Mouse (Mus musculus): ENCODE results near the gene Nlrc5. TPM values are rescaled to one million over a fixed set of nuclear protein-coding genes. Genes with fewer than 3 reads are reported as not detected.

The Nlrc5 gene
- total and polyA plus RNA-seq, 3 experiments, result 0.03 TPM; not detected in 2

GRCm38 (mm10) chr8:94492021-94492681 lies 58.0 kb downstream of the Nlrc5 start (continued):
- TF ChIP-seq ZC3H11A (IDR thresholded peaks at IDR 0.05; ENCODE audit: low read depth, low read length) (peak; percentile 74), MEF2A (IDR thresholded peaks at IDR 0.05; ENCODE audit: extremely low read depth, insufficient replicate concordance, low read depth, low read length, poor library complexity, severe bottlenecking) (no peak), GATA1 (IDR thresholded peaks at IDR 0.05; ENCODE audit: low read depth, low read length) (no peak), MXI1 (IDR thresholded peaks at IDR 0.05; ENCODE audit: low read depth, low read length) (no peak), CTCF (IDR thresholded peaks at IDR 0.05 in 2 of 3, conservative IDR thresholded peaks at IDR 0.05 in 1 of 3; ENCODE audit: control insufficient read depth in 1 of 3, insufficient read depth in 1 of 3, low read depth in 2 of 3, low read length in 3 of 3, poor library complexity in 1 of 3, severe bottlenecking in 1 of 3) (peak; percentile 58 to 83 (median 74)), EP300 (IDR thresholded peaks at IDR 0.05; ENCODE audit: low read depth in 1 of 2, low read length in 2 of 2) (no peak), CHD2 (IDR thresholded peaks at IDR 0.05; ENCODE audit: low read length) (no peak), SMC3 (IDR thresholded peaks at IDR 0.05; ENCODE audit: low read depth, low read length) (peak; percentile 89), SIN3A (IDR thresholded peaks at IDR 0.05; ENCODE audit: low read length) (0 out of 2 replicates have a peak, but pooled peaks have one; percentile 42), RAD21 (IDR thresholded peaks at IDR 0.05; ENCODE audit: low read depth, low read length) (peak; percentile 83)

- Histone ChIP-seq H3K4me3 (ENCODE audit: control insufficient read depth in 1 of 2, insufficient read depth in 1 of 2, low read depth in 2 of 2, low read length in 2 of 2) (no peak overlapping the region), H3K36me3 (ENCODE audit: control insufficient read depth in 1 of 2, insufficient read depth in 2 of 2, low read length in 2 of 2) (no peaks in the 10 kb centered on the region), H3K9me3 (replicated peaks; ENCODE audit: insufficient read depth, low read length) (no peaks in the 10 kb centered on the region), H3K4me1 (ENCODE audit: control insufficient read depth in 1 of 2, insufficient read depth in 2 of 2, low read length in 2 of 2) (peaks cover 2 to 19% of the 10 kb centered on the region in 2 experiments), H3K79me2 (ENCODE audit: control insufficient read depth, insufficient read depth, low read length, poor library complexity) (no peaks in the 10 kb centered on the region), H3K9ac (ENCODE audit: control insufficient read depth, low read depth, low read length, poor library complexity, severe bottlenecking) (no peak overlapping the region), H3K27me3 (ENCODE audit: control insufficient read depth in 1 of 2, insufficient read depth in 2 of 2, low read length in 2 of 2) (peaks cover 0 to 2% of the 10 kb centered on the region in 2 experiments; a peak in 1 of 4 replicates), H3K27ac (ENCODE audit: control insufficient read depth, low read depth, low read length) (no peak overlapping the region)
- no peak for DNase-seq (ENCODE audit: low read depth, low spot score)
- TF ChIP-seq ZKSCAN1 (IDR thresholded peaks at IDR 0.05; ENCODE audit: low read depth, low read length) (no peak), MAFK (IDR thresholded peaks at IDR 0.05; ENCODE audit: borderline replicate concordance, low read depth, low read length) (no peak)
Measured at GRCm38 (mm10) chr8:94493240-94493639, 59.1 kb downstream of the Nlrc5 start.

- Histone ChIP-seq H3K4me3 (ENCODE audit: control insufficient read depth in 1 of 2, insufficient read depth in 1 of 2, low read depth in 2 of 2, low read length in 2 of 2) (no peak overlapping the region), H3K79me2 (ENCODE audit: control insufficient read depth, insufficient read depth, low read length, poor library complexity) (no peaks in the 10 kb centered on the region), H3K27me3 (ENCODE audit: control insufficient read depth in 1 of 2, insufficient read depth in 2 of 2, low read length in 2 of 2) (peaks cover 3 to 13% of the 10 kb centered on the region in 2 experiments; a peak in 3 of 4 replicates), H3K36me3 (ENCODE audit: control insufficient read depth in 1 of 2, insufficient read depth in 2 of 2, low read length in 2 of 2) (no peaks in the 10 kb centered on the region), H3K9me3 (replicated peaks; ENCODE audit: insufficient read depth, low read length) (no peaks in the 10 kb centered on the region), H3K4me1 (ENCODE audit: control insufficient read depth in 1 of 2, insufficient read depth in 2 of 2, low read length in 2 of 2) (no peaks in the 10 kb centered on the region; a peak in 1 of 4 replicates), H3K9ac (ENCODE audit: control insufficient read depth, low read depth, low read length, poor library complexity, severe bottlenecking) (no peak overlapping the region), H3K27ac (ENCODE audit: control insufficient read depth, low read depth, low read length) (no peak overlapping the region)
- TF ChIP-seq MEF2A (IDR thresholded peaks at IDR 0.05; ENCODE audit: extremely low read depth, insufficient replicate concordance, low read depth, low read length, poor library complexity, severe bottlenecking) (no peak), TCF12 (IDR thresholded peaks at IDR 0.05; ENCODE audit: low read depth, low read length) (0 out of 2 replicates have a peak, but pooled peaks have one; percentile 38), EP300 (IDR thresholded peaks at IDR 0.05; ENCODE audit: low read depth in 1 of 2, low read length in 2 of 2) (peak; percentile 31 to 38; a peak in 2 of 4 replicates), GATA1 (IDR thresholded peaks at IDR 0.05; ENCODE audit: low read depth, low read length) (0 out of 2 replicates have a peak, but pooled peaks have one; percentile 22), ZKSCAN1 (IDR thresholded peaks at IDR 0.05; ENCODE audit: low read depth, low read length) (no peak)
- DNase-seq (ENCODE audit: low read depth, low spot score), result no peak
Measured at GRCm38 (mm10) chr8:94515430-94516208, 81.5 kb downstream of the Nlrc5 start.
